Mouse (Mus musculus) thymus, adult 2 months (tissue): ENCODE data around the gene Ell.

Experiments used
- CTCF ChIP-seq: fragments of 200-500 bp; IDR thresholded peaks from 2 replicates; pipeline ENCODE4 v1.5.1; 2012; ENCODE audit warnings: mild to moderate bottlenecking, control low read depth, low read length, moderate library complexity, borderline replicate concordance; ENCODE audit not compliant: control insufficient read depth, poor library complexity, insufficient read depth; ENCODE audit errors: extremely low read depth
- POLR2A ChIP-seq: fragments of 200-500 bp; IDR thresholded peaks from 2 replicates; pipeline ENCODE4 v1.6.1; 2012; ENCODE audit warnings: mild to moderate bottlenecking, low read length, control low read depth, moderate library complexity; ENCODE audit not compliant: control insufficient read depth, poor library complexity, insufficient read depth; ENCODE audit errors: extremely low read depth

GRCm38 (mm10) chr8:70616645-70617044, 77.4 kb downstream of the Ell start:
- TF ChIP-seq POLR2A (no peak), CTCF (no peak)
